Mouse (Mus musculus): Measurements from ENCODE around the gene Asic2.
A peak's percentile ranks its signal among the peaks of the same experiment; 100 is the strongest.

The Asic2 gene

GRCm38 (mm10) chr11:80967544-80967943 lies 1000.7 kb downstream of the Asic2 start:
- DNase-seq = no peak

DNA sequence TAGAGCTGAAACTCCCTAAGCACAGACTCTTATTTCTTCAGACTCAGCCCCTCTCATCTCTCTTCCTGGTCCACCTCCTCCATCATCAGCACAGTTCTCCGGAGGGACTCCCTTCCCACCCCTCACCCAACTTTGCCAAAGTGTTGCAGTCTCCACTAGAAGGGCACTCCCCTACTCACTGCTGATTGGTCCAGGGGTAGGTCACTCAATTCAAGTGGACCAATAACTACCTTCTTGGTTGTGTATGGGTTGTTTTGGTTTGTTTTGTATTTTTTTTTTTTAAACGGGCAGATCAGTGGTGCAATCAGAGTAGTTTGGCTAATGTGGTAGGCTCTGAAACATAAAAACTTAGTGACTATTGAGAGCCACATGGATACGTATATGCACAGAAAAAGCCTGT lies 1002.2 kb downstream of the Asic2 start:
- DNase-seq = peak; percentile 28

- no peak for DNase-seq
Measured at GRCm38 (mm10) chr11:80961326-80961725, 1006.9 kb downstream of the Asic2 start.

DNA sequence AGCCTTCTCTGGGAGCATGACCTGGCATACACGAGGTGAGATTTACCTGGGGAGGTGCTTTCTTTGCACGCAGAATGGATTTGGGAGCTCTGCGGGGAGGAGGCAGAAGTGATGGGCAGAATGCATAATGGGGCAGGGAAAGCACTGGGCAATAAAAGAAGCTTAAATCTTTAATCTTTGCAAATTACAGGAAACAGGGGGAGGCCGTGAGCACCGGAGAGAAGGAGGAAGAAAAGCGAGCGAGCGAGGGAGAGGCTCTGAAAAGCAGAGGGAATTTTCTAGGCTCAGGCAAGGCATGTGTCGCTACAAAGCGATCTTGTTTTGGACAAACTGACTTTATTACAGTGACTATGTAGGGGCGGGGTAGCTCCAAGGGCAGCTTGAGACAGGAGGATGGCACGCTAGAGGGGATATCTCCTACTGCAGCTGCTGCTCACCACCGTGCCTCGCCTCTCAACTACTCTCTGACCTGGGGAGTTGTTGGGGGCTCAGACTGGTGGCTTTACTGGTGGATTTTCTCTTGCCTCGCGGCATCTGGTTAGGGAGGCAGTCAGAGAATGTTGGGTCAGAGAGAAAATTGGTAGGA lies 1010.1 kb downstream of the Asic2 start:
- DNase-seq = no peak

- no peak for DNase-seq
Measured at GRCm38 (mm10) chr11:80955915-80956314, 1012.3 kb downstream of the Asic2 start.

- peak; percentile 23 for DNase-seq
Measured at GRCm38 (mm10) chr11:80954147-80954546, 1014.1 kb downstream of the Asic2 start.

GRCm38 (mm10) chr11:80949068-80949738 lies 1019.1 kb downstream of the Asic2 start:
- DNase-seq = no peak

DNA sequence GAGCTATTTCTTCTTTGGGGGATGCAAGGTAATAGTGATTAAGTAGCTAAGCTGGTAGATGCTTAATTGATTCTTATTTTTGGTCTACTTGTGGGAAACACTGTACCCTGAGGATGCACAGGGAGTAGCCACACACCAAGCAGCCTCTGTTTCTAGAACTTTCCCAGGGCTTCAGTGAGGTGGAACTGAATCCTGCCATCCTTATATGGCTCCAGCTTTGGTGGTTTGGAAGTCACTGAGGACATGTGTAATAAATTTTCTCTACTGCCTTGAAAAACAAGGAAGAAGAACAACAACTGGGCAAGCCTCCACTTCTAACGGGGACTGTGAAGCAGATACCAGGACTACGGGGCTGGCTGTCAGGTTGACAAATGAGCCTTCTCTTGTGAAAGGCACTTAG lies 1020.2 kb downstream of the Asic2 start:
- no peak for DNase-seq

- DNase-seq = no peak
Measured at GRCm38 (mm10) chr11:80946163-80946562, 1022.1 kb downstream of the Asic2 start.

GRCm38 (mm10) chr11:80923286-80923951 lies 1044.8 kb downstream of the Asic2 start:
- DNase-seq = no peak

DNA sequence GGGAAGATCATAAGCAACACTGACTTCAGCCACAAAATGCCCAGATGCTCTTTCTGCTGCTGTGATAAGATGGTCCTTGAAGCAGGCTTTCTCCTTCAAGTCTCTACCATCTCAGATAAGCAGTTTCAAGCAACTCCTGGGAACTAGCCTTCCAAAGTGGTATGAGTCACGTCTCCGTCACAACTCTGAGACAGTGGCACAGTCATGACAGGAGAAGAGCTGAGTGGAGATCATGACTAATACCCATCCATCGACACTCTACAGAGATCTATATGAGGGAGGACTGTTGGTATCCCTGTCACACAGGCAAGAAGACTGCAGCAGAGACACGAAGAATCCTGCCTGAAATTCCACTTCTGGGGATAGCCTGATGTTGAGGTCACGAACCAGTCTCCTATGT lies 1049.9 kb downstream of the Asic2 start:
- DNase-seq = no peak

GRCm38 (mm10) chr11:80917688-80918087 lies 1050.6 kb downstream of the Asic2 start:
- no peak for DNase-seq

- no peak for DNase-seq
Measured at GRCm38 (mm10) chr11:80913408-80914024, 1054.7 kb downstream of the Asic2 start.

DNA sequence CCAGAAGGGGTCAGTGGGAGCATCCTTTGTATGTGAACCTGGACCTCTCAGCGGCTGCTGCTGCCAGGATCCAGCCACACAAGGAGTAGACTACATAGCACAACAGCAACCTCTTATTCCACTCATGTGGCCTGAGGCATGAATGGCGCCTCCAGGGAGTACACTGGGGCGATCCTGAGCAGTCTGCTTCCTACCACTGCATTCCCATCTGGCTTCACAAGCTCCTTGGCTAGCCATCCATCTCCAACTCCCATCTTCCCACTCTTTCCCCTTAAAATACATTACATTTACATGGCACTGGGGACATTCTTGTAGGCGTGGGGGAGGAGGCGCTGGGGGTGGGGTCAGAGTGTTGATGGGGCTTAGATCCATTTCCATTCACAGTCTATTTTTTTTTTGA lies 1055.5 kb downstream of the Asic2 start:
- no peak for DNase-seq

- no peak for DNase-seq
Measured at GRCm38 (mm10) chr11:80907820-80908219, 1060.4 kb downstream of the Asic2 start.

DNA sequence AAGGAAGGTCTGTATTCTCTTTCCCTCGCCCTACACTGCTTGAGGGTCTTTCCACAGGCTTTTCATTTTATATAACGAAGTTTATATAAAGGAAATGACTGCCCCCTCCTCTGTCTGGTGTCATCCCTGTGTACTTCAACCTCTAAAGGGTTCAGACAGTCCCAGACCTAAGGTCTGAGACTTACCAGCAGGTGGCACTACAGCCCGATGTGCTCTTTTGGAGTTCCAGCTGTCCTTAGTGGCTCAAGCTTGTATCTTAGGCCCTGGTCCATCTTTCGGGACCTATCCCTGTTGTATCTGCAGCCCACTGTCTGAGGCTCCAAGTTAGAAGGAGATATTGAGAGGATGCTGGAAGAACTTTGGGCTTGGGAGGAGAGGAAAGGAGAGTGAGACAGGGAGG lies 1061.8 kb downstream of the Asic2 start:
- peak; percentile 75 for DNase-seq

DNA sequence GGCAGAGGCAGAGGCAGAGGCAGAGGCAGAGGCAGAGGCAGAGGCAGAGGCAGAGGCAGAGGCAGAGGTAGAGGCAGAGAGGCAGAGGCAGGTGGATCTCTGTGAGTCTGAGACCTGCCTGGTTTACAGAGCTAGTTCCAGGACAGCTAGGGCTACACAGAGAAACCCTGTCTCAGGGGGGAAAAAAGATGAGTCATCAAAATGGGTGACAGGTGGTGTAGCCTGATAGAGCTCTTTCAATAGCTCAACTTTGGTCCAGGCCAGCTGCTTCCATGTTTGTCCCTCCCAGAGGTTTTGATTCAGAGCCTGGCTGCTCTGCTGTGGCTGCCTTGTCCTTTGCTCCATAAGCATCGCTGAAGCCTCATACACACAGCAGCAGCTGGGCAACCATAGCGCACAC lies 1063.7 kb downstream of the Asic2 start:
- DNase-seq = no peak

DNA sequence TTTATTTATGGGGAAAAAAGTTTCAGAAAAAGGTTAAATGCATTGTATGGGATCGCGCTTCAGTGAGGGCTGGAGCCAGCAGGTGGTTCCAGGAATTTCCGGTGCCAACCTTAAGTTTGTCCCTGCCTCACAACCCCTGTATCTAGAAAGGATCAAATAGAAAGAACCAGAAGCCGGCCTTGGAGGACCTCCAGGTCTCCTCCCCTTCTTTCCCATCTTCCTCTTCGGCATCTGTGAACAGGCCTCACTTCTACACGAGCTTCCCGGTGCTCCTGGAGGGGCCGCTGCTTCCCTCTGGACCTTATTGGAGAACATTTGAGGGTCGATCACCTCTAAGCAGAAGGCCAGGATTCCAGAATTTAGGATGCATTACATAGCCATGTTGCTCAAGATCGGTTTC lies 1064.8 kb downstream of the Asic2 start:
- no peak for DNase-seq

DNA sequence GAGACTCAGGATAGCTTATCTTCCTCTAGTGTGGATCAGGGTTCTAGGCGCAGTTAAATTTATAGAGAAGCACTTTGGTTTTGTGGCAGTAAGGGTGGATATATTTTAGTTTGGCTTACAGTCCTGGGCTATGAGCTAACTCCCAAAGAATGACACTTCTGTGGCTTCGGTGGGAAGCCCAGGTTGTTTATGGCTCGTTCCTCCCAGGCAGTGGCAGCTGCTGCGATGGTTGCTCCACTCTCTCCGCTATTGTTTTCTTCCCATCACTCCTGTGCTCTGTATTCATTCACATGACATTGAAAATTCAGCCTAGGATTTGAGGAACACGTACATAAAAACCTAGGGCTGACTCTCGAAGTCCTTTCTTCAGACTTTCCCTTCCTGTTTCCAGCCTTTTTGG lies 1065.6 kb downstream of the Asic2 start:
- no peak for DNase-seq

GRCm38 (mm10) chr11:80900555-80900954 lies 1067.7 kb downstream of the Asic2 start:
- DNase-seq = no peak

DNA sequence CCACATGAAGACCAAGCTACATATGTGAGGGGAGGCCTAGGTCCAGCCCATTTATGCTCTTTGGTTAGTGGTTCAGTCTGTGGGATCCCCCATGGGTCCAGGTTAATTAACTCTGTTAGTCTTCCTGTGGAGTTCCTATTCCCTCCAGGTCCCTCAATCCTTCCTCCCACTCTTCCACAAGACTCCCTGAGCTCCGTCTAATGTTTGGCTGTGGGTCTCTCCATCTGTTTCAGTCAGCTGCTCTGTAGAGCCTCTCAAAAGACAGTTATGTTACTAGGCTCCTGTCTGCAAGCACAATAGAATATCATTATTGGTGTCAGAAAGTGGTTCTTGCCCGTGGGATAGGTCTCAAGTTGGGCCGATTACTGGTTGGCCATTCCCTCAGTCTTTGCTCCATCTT lies 1072.4 kb downstream of the Asic2 start:
- DNase-seq = no peak

DNA sequence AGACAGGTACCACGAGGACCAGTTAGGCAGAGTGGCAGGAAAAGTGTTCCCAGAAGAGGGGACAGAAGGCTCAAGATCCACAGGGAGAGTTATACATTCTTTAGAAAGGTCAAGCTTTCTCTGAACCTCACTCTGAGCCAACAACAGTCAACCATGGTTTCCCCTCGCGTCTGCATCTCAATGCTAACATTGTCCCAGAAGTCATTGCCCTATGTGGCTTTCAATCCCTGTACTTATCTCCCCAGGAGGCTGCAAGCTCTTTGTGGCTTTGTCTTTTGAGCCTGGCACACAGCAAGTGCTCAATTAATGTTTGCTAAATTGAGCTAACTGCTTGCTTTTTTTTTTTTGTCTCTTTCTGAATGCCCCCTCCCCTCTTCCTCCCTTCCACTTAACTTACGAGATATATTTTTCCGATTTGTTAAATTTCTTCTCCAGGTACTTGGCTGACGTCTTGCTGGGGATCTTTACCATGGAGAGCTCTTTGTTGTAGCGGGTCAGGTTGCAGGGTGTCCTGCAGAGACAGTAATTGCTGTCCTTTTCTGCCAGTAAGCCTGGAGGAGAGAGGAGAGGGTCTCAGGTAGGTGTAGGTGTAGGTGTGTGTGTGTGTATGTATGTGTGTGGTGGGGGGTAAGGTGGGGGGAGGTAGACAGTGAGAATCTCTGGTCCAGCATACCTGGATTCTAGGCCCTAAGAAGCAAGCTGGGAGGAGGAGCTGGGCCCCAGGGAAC lies 1078.8 kb downstream of the Asic2 start:
- no peak for DNase-seq

DNA sequence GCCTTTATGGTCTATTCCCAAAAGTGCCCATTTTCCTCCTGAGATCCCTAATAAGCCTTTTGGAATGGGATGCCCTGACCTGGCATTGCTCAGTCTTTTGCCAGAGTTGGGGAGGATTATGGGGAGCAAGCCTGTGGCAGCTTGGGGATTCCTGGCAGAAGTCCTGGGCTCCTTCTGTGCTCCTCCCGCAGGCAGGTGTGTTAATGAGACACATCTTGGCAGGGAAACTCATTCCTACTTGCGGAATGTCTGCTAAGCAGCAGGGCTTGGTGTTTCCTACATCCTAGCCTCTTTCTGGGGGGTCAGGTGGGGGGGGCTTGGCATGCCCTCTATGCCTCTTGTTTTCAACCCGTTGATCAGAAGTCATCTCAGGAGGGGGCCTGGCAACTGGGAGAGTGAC lies 1081.2 kb downstream of the Asic2 start:
- DNase-seq = no peak

All from retina, postnatal 1 day (tissue).